Mouse (Mus musculus): Measurements from ENCODE around the gene Fbxo3. TPM values are rescaled to one million over a fixed set of nuclear protein-coding genes. Genes with fewer than 3 reads are reported as not detected.
"Not testable (repeated sequence)": the region's sequence is repeated elsewhere in the genome, so short reads cannot be mapped to it uniquely, and the experiment has no call there.

Fbxo3 gene
- polyA plus RNA-seq, 2 experiments from 2014 or later, result 44.4 to 46.3 TPM

DNA sequence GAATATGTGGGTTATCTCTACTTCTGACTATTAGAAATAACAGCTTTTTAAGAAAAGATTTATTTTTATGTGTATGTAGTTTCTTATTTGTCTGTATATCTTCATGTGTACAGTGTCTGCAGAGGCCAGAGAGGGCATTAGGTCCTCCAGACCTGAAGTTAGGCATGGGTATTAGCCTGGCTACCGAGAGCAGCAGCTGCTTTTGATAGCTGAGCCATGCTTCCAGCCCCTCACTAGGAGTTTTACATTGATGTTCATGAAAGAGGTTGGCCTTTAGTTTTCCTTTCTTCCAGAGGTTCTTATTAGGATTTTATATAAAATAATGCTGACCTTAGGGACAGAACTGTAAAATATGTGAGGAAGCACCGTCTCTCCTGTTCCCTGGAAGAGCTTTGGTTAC lies 10.7 kb downstream of the Fbxo3 start:
- no peak for ATAC-seq

DNA sequence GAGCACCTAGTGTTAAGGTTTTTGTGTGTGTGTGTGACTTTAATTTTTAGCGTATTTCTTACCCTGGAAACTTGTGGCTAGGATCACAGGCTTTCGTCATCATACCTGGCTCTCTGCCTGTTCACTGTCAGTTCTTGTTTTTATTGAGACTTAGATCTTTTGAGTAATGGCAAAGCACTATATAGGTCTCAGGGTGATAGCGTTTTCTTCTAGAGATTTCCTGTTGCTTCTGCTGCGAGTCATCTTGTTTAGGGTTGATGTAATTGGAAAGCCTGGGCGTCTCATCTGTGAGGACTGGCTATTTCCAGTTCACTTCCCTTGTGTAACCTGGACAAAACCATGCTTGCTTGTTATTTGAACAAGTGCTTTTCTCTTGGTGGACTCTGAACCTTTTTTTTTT lies 14.1 kb downstream of the Fbxo3 start:
- ATAC-seq, result no peak

DNA sequence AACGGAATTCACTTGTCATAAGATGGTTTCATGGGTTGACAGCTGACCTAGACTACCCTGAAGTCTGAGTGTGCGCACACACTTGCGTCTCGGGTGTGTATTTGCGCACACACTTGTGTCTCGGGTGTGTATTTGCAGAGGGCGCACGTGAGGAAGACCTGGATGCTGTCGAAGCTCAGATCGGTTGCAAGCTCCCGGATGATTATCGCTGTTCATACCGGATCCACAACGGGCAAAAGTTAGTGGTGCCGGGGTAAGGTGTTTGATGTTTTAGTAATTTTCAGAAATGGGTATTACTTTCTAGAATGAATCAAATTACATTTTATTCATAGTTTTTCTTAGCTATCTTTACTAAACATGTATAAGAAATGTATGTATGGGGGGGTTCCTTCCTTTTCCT lies 15.2 kb downstream of the Fbxo3 start:
- ATAC-seq, result no peak

DNA sequence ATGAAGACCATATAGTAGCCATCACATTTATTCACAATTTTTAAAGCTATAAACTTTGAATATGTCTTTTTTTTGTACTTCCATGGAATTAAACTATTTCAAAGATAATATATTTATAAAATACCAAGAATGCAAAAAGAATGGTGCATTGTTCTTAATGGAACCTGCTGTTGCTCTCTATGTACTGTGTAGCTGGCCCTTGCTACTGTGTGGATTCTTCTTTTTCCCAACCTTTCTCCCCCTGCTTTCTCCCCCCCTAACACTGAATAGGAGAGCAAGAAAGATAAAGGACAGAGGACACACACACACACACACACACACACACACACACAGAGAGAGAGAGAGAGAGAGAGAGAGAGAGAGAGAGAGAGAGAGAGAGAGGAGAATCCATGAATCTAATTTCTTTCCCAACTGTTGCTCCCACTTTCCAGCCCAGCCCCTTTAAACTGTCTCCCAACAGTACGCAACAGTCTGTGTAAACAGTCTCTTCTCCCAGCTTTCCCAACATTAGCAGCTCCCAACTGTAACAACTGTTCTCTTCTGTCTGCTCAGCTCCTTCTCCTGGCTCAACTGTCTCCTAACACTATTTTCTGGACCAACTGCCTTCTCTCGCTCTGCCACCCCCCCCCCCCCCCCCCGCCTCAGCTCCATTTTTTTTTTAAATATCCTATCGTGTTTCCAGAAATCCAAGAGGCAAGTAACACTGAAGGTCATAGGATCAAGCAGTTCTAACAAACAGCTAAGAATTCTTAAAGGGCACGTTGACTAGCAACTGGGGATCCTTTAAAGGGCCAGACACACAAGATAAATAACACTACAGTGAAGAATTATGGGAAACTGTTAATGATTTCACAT lies 16.3 kb downstream of the Fbxo3 start:
- ATAC-seq, result no peak

GRCm38 (mm10) chr2:104044479-104045080 lies 17.1 kb downstream of the Fbxo3 start:
- ATAC-seq, result no peak

GRCm38 (mm10) chr2:104058381-104058780 lies 30.9 kb downstream of the Fbxo3 start:
- ATAC-seq, result no peak

GRCm38 (mm10) chr2:104058954-104059353 lies 31.4 kb downstream of the Fbxo3 start:
- no peak for ATAC-seq

DNA sequence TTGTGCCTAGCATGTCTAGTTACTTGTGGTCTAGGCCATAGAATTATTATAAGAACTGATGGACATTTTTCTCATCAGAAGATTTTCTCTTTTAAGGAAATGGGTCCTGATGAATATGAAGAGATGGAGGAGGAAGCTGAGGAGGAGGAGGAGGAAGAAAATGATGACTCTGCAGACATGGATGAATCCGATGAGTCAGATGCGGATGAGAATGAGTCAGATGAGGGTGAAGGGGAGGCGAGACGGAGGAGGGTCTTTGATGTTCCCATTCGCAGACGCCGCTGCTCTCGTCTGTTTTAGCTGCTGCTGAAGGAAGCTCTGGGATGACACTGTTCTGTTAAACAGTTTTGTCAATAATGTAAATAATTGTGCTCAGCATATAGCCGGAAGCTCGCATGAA lies 32.3 kb downstream of the Fbxo3 start:
- no peak for ATAC-seq

DNA sequence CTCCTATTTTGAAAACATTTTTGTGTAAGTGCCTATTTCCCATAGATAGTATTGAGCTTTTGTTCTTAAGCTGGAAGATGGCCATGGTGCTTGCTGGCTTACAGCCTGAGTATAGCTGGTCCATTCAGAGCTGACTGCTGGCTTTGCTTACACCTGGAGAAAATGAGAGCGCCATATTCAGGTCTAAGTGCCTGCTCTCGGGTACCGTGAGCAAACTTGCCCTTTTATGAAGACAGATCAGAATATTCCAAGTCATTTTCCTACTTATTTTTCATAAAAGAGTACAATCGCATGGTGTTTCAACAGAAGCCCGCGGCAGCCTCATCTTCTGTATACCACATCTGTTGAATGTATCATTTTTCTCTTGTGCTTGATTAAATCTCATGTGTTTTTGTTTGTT lies 33.5 kb downstream of the Fbxo3 start:
- no peak for ATAC-seq

GRCm38 (mm10) chr2:104062665-104063064 lies 35.1 kb downstream of the Fbxo3 start:
- ATAC-seq, result no peak

DNA sequence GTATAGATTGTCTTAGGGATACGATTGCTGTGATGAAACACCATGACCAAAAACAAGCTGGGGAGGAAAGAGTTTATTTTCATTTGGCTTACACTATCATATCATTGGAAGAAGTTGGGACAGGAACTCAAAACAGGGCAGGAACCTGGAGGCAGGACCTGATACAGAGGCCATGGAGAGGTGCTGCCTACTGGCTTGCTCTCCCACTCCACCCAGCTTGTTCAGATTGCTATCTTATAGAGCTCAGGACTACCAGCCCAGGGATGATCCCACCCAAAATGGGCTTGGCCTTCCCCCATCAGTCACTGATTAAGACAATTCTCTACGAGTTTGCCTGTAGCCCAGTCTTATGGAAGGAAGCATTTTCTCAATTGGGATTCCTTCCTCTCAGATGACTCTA lies 36.6 kb downstream of the Fbxo3 start:
- ATAC-seq, result no peak

GRCm38 (mm10) chr2:104065526-104065925 lies 38.0 kb downstream of the Fbxo3 start, which contains the start of gene Gm10912:
Gene Gm10912, plus strand, starts transcription at chr2:104065826.
- ATAC-seq, result not testable (repeated sequence)

GRCm38 (mm10) chr2:104068450-104068849 lies 40.9 kb downstream of the Fbxo3 start, which contains the start of gene Gm10799:
Gene Gm10799, minus strand, starts transcription at chr2:104068550.
- ATAC-seq, result not testable (repeated sequence)

DNA sequence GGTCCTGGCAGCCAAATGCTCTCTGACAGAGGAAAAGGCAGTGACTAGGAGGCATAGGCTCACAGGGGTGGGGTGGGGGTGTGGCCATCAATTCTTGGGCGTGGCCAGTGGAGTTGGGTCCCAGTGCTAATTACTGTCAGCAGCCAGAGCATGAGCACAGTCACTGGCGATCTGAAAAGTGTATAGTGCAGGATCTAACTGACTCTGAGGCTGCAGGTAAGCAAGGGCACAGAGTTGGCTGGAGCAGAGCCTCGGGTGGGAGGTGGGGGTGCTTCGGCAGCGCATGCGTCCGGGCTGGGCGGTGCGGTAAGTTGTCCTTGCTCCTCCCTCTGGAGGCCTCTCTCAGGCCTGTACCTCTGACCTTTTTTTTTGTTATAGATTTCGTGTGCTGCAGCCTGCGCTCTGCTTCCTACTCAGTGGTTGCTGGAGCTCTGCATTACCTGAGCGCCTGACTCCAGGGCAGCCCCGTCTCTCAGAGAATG lies 42.2 kb downstream of the Fbxo3 start, which contains the start of gene Cd59b:
Cd59b (plus strand) TSS at position 146 of the 482 bp plus-strand sequence.
- ATAC-seq, result peak; percentile 78

DNA sequence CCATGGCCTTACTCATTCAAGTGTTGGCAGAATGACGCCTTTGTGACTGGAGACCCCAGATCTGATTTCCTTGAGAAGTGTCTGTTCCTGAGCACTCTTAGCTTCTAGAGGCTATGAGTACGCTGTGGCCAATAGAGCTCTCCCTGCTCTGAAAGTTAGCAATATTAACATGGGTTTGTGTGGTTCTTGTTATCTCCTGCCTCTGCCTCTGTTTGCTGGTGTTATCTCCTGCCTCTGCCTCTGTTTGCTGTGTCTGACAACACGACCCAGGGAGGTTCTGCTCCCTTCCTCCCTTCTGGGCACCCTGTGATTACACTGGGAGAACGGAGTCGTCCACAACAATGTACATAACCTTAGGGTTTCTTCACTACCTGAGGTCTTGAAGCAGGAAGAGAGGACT lies 50.8 kb downstream of the Fbxo3 start:
- not testable (repeated sequence) for ATAC-seq

- ATAC-seq, result not testable (repeated sequence)
These were observed 54.0 kb downstream of the Fbxo3 start for GRCm38 (mm10) chr2:104081436-104082050.

- ATAC-seq, result no peak
These were observed 55.0 kb downstream of the Fbxo3 start for GRCm38 (mm10) chr2:104082474-104082873.

DNA sequence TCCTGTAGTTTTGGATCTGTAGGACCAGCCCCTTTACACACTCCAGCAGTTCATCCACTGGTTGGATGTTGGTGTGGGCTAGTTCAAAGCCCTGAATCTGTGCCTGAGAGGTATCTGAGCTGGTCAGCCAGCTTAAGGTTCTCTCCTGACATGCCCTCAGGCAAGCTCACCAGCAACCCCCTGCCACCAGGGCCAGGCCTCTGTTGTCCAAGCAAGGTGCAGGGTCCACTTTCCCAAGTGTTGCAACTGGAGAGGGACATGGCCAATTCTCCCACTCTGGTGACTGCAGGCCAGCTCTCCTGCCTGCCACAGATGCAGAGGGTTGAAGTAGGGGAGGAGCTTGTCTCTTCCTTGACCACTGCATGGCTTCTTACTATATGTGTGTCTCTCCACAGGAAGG lies 56.5 kb downstream of the Fbxo3 start:
- not testable (repeated sequence) for ATAC-seq

GRCm38 (mm10) chr2:104087562-104087961 lies 60.0 kb downstream of the Fbxo3 start:
- not testable (repeated sequence) for ATAC-seq

- no peak for ATAC-seq
These were observed 65.8 kb downstream of the Fbxo3 start for GRCm38 (mm10) chr2:104093305-104093704.

DNA sequence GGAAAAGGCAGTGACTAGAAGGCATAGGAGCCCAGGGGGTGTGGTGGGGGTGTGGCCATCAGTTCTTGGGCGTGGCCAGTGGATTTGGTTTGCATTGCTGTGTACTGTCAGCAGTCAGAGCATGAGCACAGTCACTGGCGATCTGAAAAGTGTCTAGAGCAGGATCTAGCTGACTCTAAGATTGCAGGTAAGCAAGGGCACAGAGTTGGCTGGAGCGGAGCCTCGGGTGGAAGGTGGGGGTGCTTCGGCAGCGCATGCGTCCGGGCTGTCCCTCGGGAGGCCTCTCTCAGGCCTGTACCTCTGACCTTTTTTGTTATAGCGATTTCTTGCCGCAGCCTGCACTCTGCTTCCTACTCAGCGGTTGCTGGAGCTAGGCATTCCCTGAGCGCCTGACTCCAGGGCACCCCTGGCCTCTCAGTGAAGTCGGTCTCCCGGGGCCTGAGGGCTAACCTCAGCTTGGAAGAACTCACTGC lies 68.3 kb downstream of the Fbxo3 start, which contains the start of gene Cd59a:
Cd59a (plus strand) TSS at position 61 of the 473 bp plus-strand sequence.
- no peak for ATAC-seq

- ATAC-seq, result no peak
These were observed 68.7 kb downstream of the Fbxo3 start for GRCm38 (mm10) chr2:104096256-104096655.

DNA sequence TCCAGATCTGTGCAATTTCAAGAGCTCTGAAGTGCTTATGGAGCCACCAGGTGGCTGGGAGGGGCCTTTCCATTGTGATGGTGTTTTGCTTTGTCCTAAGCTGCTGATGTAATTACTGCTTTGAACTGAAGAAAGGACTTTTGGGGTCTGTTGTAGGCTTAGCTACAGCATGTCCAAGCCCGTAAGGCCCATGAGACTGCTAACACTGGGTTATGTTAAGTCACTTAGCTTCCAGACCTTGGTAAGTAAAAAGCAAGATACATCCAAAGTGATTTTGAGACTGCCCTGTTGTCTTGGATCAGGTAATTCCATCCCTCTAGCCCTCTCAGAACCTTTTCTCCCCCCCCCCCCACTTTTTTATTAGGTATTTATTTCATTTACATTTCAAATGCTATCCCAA lies 69.3 kb downstream of the Fbxo3 start:
- ATAC-seq, result not testable (repeated sequence)

Data from activated CD4-positive, CD25-positive, alpha-beta regulatory T cell, adult 4 months (primary cell).